Mouse (Mus musculus): ENCODE data around the gene Upk2. TPM values are rescaled to one million over a fixed set of nuclear protein-coding genes. Genes with fewer than 3 reads are reported as not detected.
"Not testable (repeated sequence)": the region's sequence is repeated elsewhere in the genome, so short reads cannot be mapped to it uniquely, and the experiment has no call there.

Upk2 gene
- polyA plus RNA-seq, 1 experiment from 2014 or later: not detected

GRCm38 (mm10) chr9:44440961-44441360 is 13.8 kb downstream of the Upk2 start, which contains the start of gene Foxr1:
Gene Foxr1 (minus strand): TSS chr9:44441136.
- no peaks in the 10 kb centered on the region for H3K4me1 ChIP-seq (replicated peaks; ENCODE audit: control insufficient read depth, insufficient read depth, low read length)
- no peak for ATAC-seq
- H3K9me3 ChIP-seq (ENCODE audit: control insufficient read depth, low read length): no peaks in the 10 kb centered on the region
- H3K4me2 ChIP-seq (ENCODE audit: low read length): no peak within 1 kb of the TSS
- H3K27me3 ChIP-seq (replicated peaks; ENCODE audit: control insufficient read depth, insufficient read depth, low read length): no peaks in the 10 kb centered on the region
- H3K9ac ChIP-seq (replicated peaks; ENCODE audit: low read depth, low read length): no peak within 1 kb of the TSS
- WGBS: 83% methylated on average over 19 of the region's 19 CpGs
- no peaks in the 10 kb centered on the region for H3K36me3 ChIP-seq (ENCODE audit: control insufficient read depth, insufficient read depth)
- no peak within 1 kb of the TSS for H3K4me3 ChIP-seq (replicated peaks; ENCODE audit: low read length)
- no peak within 1 kb of the TSS for H3K27ac ChIP-seq (ENCODE audit: low read length)

- Histone ChIP-seq H3K4me1 (replicated peaks; ENCODE audit: control insufficient read depth, insufficient read depth, low read length) (no peaks in the 10 kb centered on the region), H3K9ac (replicated peaks; ENCODE audit: low read depth, low read length) (no peak overlapping the region), H3K27me3 (replicated peaks; ENCODE audit: control insufficient read depth, insufficient read depth, low read length) (no peaks in the 10 kb centered on the region), H3K4me3 (replicated peaks; ENCODE audit: low read length) (no peak overlapping the region), H3K9me3 (ENCODE audit: control insufficient read depth, low read length) (no peaks in the 10 kb centered on the region), H3K27ac (ENCODE audit: low read length) (no peak overlapping the region), H3K4me2 (ENCODE audit: low read length) (no peak overlapping the region), H3K36me3 (ENCODE audit: control insufficient read depth, insufficient read depth) (no peaks in the 10 kb centered on the region)
- WGBS: 89% methylated on average over 6 of the region's 6 CpGs
- no peak for ATAC-seq
These were observed 19.0 kb downstream of the Upk2 start for GRCm38 (mm10) chr9:44435747-44436146.

- 50% methylated on average over 5 of the region's 5 CpGs for WGBS
- no peaks in the 10 kb centered on the region for H3K4me1 ChIP-seq (replicated peaks; ENCODE audit: control insufficient read depth, insufficient read depth, low read length)
- ATAC-seq: no peak
- no peak overlapping the region for H3K9ac ChIP-seq (replicated peaks; ENCODE audit: low read depth, low read length)
- no peaks in the 10 kb centered on the region for H3K27me3 ChIP-seq (replicated peaks; ENCODE audit: control insufficient read depth, insufficient read depth, low read length)
- H3K27ac ChIP-seq (ENCODE audit: low read length): no peak overlapping the region
- no peak overlapping the region for H3K4me2 ChIP-seq (ENCODE audit: low read length)
- H3K9me3 ChIP-seq (ENCODE audit: control insufficient read depth, low read length): no peaks in the 10 kb centered on the region
- H3K36me3 ChIP-seq (ENCODE audit: control insufficient read depth, insufficient read depth): no peaks in the 10 kb centered on the region
- no peak overlapping the region for H3K4me3 ChIP-seq (replicated peaks; ENCODE audit: low read length)
These were observed 22.1 kb downstream of the Upk2 start for GRCm38 (mm10) chr9:44432577-44433185.

GRCm38 (mm10) chr9:44423576-44423975 is 31.2 kb downstream of the Upk2 start:
- ATAC-seq: no peak
- Histone ChIP-seq H3K4me1 (replicated peaks; ENCODE audit: control insufficient read depth, insufficient read depth, low read length) (peaks cover 1% of the 10 kb centered on the region), H3K27ac (ENCODE audit: low read length) (no peak overlapping the region), H3K27me3 (replicated peaks; ENCODE audit: control insufficient read depth, insufficient read depth, low read length) (no peaks in the 10 kb centered on the region), H3K9me3 (ENCODE audit: control insufficient read depth, low read length) (no peaks in the 10 kb centered on the region), H3K36me3 (ENCODE audit: control insufficient read depth, insufficient read depth) (no peaks in the 10 kb centered on the region), H3K4me2 (ENCODE audit: low read length) (no peak overlapping the region), H3K9ac (replicated peaks; ENCODE audit: low read depth, low read length) (no peak overlapping the region), H3K4me3 (replicated peaks; ENCODE audit: low read length) (no peak overlapping the region)
- WGBS: 89% methylated on average over 4 of the region's 4 CpGs

GRCm38 (mm10) chr9:44420280-44420898 is 34.4 kb downstream of the Upk2 start:
- no peak for ATAC-seq
- Histone ChIP-seq H3K4me2 (ENCODE audit: low read length) (no peak overlapping the region), H3K9ac (replicated peaks; ENCODE audit: low read depth, low read length) (no peak overlapping the region), H3K36me3 (ENCODE audit: control insufficient read depth, insufficient read depth) (peaks cover 2% of the 10 kb centered on the region; the same call in 1 of the 2 replicates), H3K27me3 (replicated peaks; ENCODE audit: control insufficient read depth, insufficient read depth, low read length) (no peaks in the 10 kb centered on the region), H3K27ac (ENCODE audit: low read length) (no peak overlapping the region), H3K4me3 (replicated peaks; ENCODE audit: low read length) (no peak overlapping the region), H3K9me3 (ENCODE audit: control insufficient read depth, low read length) (no peaks in the 10 kb centered on the region), H3K4me1 (replicated peaks; ENCODE audit: control insufficient read depth, insufficient read depth, low read length) (peaks cover 11% of the 10 kb centered on the region)
- 81% methylated on average over 5 of the region's 5 CpGs for whole genome bisulfite sequencing

GRCm38 (mm10) chr9:44419730-44420129 is 35.0 kb downstream of the Upk2 start:
- not testable (repeated sequence) for H3K4me3 ChIP-seq (replicated peaks; ENCODE audit: low read length); H3K27ac ChIP-seq (ENCODE audit: low read length); H3K9me3 ChIP-seq (ENCODE audit: control insufficient read depth, low read length); ATAC-seq; H3K9ac ChIP-seq (replicated peaks; ENCODE audit: low read depth, low read length); H3K4me2 ChIP-seq (ENCODE audit: low read length); H3K27me3 ChIP-seq (replicated peaks; ENCODE audit: control insufficient read depth, insufficient read depth, low read length); H3K36me3 ChIP-seq (ENCODE audit: control insufficient read depth, insufficient read depth)
- H3K4me1 ChIP-seq (replicated peaks; ENCODE audit: control insufficient read depth, insufficient read depth, low read length): peaks cover 11% of the 10 kb centered on the region
- WGBS: 95% methylated on average over 9 of the region's 9 CpGs

GRCm38 (mm10) chr9:44418519-44419385 is 36.0 kb downstream of the Upk2 start, which contains the start of gene Ccdc84:
Gene Ccdc84 (minus strand): TSS chr9:44418569.
- peak within 1 kb of the TSS; percentile 86 for H3K4me2 ChIP-seq (ENCODE audit: low read length)
- peak within 1 kb of the TSS; percentile 81 for H3K27ac ChIP-seq (ENCODE audit: low read length)
- no peaks in the 10 kb centered on the region for H3K27me3 ChIP-seq (replicated peaks; ENCODE audit: control insufficient read depth, insufficient read depth, low read length)
- ATAC-seq: no peak
- H3K9me3 ChIP-seq (ENCODE audit: control insufficient read depth, low read length): no peaks in the 10 kb centered on the region
- H3K36me3 ChIP-seq (ENCODE audit: control insufficient read depth, insufficient read depth): peaks cover 2% of the 10 kb centered on the region; the same call in 1 of the 2 replicates
- peaks cover 11% of the 10 kb centered on the region for H3K4me1 ChIP-seq (replicated peaks; ENCODE audit: control insufficient read depth, insufficient read depth, low read length)
- peak within 1 kb of the TSS; percentile 81 for H3K4me3 ChIP-seq (replicated peaks; ENCODE audit: low read length)
- H3K9ac ChIP-seq (replicated peaks; ENCODE audit: low read depth, low read length): peak within 1 kb of the TSS; percentile 82
- 79% methylated on average over 14 of the region's 14 CpGs for WGBS

- no peaks in the 10 kb centered on the region for H3K27me3 ChIP-seq (replicated peaks; ENCODE audit: control insufficient read depth, insufficient read depth, low read length)
- H3K36me3 ChIP-seq (ENCODE audit: control insufficient read depth, insufficient read depth): peaks cover 5% of the 10 kb centered on the region
- H3K4me3 ChIP-seq (replicated peaks; ENCODE audit: low read length): peak overlapping the region; percentile 81
- under 1% methylated on average over 37 of the region's 38 CpGs for WGBS
- H3K4me1 ChIP-seq (replicated peaks; ENCODE audit: control insufficient read depth, insufficient read depth, low read length): peaks cover 11% of the 10 kb centered on the region
- no peaks in the 10 kb centered on the region for H3K9me3 ChIP-seq (ENCODE audit: control insufficient read depth, low read length)
- H3K4me2 ChIP-seq (ENCODE audit: low read length): peak overlapping the region; percentile 86
- H3K9ac ChIP-seq (replicated peaks; ENCODE audit: low read depth, low read length): peak overlapping the region; percentile 82
- peak; percentile 85 for ATAC-seq
- H3K27ac ChIP-seq (ENCODE audit: low read length): peak overlapping the region; percentile 81
These were observed 36.8 kb downstream of the Upk2 start for GRCm38 (mm10) chr9:44417892-44418363.

Data from forebrain, embryonic 16.5 days (tissue).